Mouse (Mus musculus) embryo, embryonic 9.5 days (tissue): Measurements from ENCODE around the gene Arhgap19.

Experiments
- DNase-seq: peaks from one replicate; pipeline ENCODE4 v3.0.0-alpha.2; 2017; ENCODE audit errors: extremely low spot score

The Arhgap19 gene

GRCm38 (mm10) chr19:41800451-41800850 is 1.4 kb downstream of the Arhgap19 start:
- DNase-seq, result no peak

GRCm38 (mm10) chr19:41797536-41797935 is 4.3 kb downstream of the Arhgap19 start:
- no peak for DNase-seq

DNA sequence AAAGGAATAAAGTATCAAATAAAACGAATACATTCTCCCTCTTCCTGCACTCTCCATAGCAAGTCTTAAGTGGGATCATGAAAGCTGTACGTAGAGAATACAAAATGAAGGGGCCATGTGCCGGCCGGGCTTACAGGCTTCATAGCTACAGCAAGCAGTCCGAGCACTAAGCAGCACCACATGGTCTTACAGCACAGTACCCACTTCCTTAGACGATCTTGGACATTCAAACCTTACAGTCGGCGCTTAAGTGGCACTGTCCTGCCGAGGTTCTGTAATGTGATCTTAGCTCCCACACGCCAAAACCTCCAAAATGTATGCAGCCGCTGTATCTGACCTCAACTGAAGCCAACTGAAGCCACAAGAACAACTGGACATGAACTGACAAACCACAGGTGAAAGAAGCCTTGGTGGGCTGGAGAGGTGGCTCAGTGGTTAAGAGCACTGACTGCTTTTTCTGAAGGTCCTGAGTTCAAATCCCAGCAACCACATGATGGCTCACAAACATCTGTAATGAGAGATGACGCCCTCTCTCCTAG is 5.0 kb downstream of the Arhgap19 start:
- DNase-seq, result no peak

DNA sequence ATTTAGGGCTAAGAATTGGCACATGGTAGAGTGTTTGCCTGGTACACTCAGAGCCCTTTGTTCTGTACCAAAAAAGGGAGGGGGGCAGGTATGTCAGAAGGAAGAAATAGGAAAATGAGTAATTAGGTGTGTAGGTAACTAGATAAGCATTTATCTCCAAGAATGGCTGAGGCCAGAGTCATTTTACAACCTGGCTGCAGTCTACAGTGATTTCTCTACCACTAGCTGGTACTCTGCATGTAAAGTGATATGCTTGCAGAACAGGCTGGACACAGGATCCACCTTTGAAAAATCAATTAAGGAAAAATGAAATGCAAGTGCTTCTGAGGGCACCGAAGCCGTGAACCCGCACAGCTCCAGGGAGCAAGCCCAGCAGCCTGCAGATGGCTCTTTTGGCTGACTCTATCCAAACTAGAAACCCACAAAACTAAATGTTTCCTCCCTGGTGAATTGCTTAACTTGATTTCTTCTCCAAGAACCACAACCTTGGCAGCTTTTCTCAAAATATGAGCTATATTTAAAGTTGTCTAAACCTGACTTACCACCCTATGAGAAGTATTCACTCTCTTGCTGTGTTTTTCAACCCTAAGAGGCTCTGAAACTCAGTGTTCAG is 5.6 kb downstream of the Arhgap19 start:
- no peak for DNase-seq

GRCm38 (mm10) chr19:41794901-41795300 is 6.9 kb downstream of the Arhgap19 start:
- no peak for DNase-seq

- no peak for DNase-seq
Measured at GRCm38 (mm10) chr19:41794017-41794416, 7.8 kb downstream of the Arhgap19 start.

- DNase-seq, result no peak
Measured at GRCm38 (mm10) chr19:41792934-41793486, 8.8 kb downstream of the Arhgap19 start.

- DNase-seq, result no peak
Measured at GRCm38 (mm10) chr19:41791384-41791783, 10.5 kb downstream of the Arhgap19 start.

GRCm38 (mm10) chr19:41789110-41789961 is 12.5 kb downstream of the Arhgap19 start:
- DNase-seq, result no peak

GRCm38 (mm10) chr19:41786896-41787295 is 15.0 kb downstream of the Arhgap19 start:
- DNase-seq, result no peak

- no peak for DNase-seq
Measured at GRCm38 (mm10) chr19:41777514-41777913, 24.3 kb downstream of the Arhgap19 start.

- DNase-seq, result no peak
Measured at GRCm38 (mm10) chr19:41768711-41769110, 33.1 kb downstream of the Arhgap19 start.

GRCm38 (mm10) chr19:41766628-41767027 is 35.2 kb downstream of the Arhgap19 start:
- DNase-seq, result no peak

GRCm38 (mm10) chr19:41763870-41764660 is 37.8 kb downstream of the Arhgap19 start:
- peak; percentile 86 for DNase-seq

DNA sequence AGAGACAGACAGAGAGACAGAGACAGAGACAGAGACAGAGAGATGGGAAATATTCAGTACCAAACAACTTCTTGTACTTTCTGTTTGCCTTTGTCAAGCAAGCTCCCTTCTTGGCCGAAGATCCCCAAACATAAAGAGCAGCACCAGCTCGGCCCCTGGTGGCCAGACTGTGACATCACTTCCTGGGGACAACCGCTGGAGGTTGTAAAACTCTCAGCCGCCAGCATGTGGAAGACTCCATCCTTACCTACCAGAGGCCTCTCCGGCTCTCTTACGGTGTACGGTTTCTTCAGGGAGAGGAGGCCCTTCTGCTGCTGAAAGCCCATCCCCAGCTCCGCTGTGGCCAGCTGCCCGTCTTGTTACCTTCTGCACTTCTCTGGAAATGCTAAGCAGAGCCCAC is 40.3 kb downstream of the Arhgap19 start:
- DNase-seq, result peak; percentile 49

GRCm38 (mm10) chr19:41759765-41760164 is 42.1 kb downstream of the Arhgap19 start:
- no peak for DNase-seq

- no peak for DNase-seq
Measured at GRCm38 (mm10) chr19:41759270-41759669, 42.6 kb downstream of the Arhgap19 start.

GRCm38 (mm10) chr19:41754760-41755159 is 47.1 kb downstream of the Arhgap19 start:
- DNase-seq, result no peak

DNA sequence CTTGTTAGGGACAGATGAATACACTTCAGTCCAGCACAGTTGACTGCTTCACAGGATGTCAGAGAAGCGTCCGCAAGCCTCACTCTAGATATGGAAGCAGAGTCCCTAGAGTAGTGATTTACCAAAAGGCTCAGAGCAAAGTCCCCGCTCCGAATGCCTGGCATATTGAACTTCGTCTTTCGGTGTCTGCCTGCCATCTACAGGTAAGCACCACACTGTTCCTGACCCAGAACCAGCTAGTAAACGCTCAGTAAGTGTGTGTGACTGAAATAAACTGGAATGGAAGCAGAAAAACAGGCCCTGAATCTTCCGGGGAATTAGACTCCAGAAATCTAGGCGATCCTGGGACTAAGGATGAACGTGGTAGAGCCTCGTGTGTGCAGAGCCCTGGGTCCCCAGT is 49.9 kb downstream of the Arhgap19 start:
- no peak for DNase-seq

- DNase-seq, result no peak
Measured at GRCm38 (mm10) chr19:41747436-41747835, 54.4 kb downstream of the Arhgap19 start.

DNA sequence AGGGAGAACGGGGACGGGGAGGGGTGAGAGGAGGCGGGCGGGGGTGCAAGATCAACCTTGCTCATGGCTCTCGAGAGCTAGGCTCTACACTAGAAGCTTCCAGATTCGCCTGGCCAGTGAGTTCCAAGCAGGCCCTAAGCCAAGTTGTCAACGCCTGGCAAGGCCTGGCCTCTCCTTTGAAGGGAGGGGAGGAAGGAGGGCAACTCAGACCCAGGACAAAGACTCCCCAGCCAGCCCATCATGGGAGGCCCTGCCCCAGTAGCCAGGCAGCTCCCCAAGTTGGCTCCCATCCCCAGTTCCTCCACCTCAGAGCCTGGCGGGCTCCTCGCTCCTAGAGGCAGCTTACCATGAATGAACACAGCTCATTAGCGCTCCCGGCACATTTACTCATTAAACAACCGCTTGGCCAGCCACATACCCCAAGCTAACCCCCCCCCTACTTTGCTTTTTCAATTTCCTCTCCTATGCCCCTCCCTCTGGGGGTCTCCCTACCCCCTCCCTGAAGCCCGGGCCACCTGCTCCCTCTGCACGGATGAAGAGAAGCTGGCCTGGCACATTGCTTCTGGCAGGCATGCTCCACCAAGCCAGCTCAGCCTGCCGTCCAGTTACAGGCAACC is 55.8 kb downstream of the Arhgap19 start:
- DNase-seq, result no peak
